Mouse (Mus musculus) left cerebral cortex, adult 9 months (tissue): Measurements from ENCODE around the gene Pdxp.
A peak's percentile ranks its signal among the peaks of the same experiment; 100 is the strongest.

Experiments used
- DNase-seq, 2 experiments: peaks; one replicate each; pipeline ENCODE4 v3.0.0; 2022; ENCODE audit warnings: low spot score in 2 of 2

Pdxp gene

DNA sequence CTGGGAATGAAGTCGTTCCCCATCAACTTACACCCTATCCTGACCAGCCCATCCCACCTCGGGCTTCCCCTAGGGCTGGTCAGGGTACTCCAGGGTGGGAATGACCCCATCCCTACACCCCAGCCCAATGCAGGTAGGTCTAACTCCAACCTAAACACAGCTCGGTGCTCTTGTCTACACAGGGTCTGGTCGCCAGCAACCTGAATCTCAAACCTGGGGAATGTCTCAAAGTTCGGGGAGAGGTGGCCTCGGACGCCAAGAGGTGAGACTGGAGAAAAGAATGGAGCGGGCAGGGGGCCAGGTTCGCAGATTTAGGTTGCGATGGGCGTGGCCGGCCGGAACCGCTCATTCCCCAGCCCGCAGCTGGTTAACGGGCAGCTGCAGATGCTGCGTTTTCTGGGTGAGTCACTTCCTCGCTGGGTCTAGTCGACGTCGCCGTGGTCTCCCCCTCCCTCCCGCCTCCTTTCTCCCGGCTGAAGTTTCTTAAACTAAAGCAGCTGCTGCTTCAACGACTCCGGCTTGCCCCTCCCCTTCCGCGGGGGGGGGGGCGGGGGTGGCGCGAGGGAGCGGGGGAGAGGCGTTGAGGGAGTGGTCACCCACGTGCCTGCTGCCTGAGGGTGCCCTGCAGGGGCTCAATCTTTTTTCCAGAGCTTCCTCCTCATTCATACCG, 14.2 kb downstream of the Pdxp start:
- DNase-seq = peak in 1 of 2 experiments; percentile 53

DNA sequence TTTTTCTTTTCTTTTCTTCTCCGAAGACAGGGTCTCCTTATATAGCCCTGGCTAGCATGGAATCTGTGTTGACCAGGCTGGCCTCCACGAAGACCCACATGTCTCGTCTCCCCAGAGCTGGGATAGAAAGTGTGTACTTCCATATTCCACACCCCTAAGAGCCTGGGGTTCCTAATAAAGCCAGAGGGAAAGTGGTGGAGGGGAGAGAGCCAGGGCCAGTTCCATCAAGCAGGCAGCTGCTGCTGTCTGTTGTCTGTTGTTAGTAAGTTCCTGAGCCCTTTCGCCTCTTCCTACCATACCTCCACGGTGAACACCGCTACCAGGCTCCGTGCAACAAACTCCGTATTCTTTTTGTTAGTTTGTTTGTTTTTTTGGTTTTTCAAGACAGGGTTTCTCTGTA, 14.8 kb downstream of the Pdxp start:
- no peak for DNase-seq

DNA sequence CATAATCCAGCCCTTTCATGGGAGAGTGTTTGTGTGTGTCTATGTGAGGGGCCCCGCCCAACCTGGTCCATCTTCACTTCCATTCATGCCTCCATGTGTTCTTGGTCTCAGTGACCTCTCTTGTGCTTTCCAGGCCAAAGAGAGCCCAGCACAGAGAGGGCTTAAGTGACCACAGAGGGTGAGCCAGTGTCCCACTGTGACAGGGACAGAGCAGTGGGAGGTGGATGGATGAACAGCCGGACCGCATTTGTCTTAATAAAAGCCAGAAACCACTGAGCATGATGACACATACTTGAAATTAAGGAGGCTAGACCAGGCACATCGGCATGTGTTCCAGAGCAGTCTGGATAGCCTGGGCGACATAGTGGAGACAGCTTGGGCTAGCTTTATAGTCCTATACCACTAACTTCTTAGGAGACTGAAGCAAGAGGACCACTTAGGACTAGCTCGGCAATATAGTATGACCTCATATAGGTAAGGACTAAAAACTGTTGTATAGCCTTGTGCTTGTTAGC, 16.5 kb downstream of the Pdxp start:
- DNase-seq = no peak

DNA sequence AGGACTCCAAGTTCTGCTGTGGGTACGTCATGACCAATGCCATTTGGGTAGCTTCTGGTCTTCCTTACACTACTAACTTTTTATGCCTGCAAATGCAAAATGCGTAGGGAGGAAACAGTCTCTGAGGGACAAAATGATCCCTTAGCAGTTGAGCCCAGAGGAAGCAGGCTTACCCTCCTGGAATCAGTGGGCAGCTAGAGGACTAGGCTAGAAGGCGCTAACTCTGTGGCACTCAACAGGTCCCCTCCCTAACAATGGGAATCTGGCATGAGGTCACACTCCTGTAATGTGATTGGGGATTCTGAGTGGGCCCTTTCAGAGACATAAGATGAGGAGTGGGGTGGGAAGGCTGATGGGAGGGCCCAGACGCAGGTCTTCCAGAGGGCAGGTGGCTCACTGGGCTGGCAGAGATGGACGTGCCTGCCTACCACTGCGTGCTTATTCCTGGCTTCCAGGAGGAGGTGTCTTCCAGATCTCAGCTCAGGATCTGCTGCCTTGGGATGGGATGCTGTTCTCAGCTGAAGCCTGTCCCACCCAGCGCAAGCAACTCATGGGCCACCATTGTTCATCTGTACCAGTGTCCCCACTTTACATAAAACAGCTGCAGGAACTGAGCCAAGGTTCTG, 17.2 kb downstream of the Pdxp start:
- no peak for DNase-seq

DNA sequence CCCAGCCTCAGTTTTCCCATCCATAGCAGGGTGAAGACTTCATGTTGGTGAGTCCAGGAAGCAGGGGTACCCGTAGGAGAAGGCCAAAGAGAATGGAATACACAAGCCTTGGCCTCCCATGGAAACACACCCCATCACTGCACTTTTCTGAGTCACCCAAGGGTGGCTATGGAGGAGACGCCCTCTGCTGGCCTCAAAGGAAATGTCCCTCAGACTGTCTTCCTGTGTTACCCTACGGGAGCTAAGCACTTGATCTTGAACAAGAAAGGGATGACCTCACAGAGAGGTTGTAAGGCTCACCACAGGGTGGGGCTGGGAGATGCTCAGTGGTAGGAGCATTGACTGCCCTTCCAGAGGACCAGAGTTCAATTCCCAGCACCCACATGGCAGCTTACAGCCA, 17.9 kb downstream of the Pdxp start:
- no peak for DNase-seq

DNA sequence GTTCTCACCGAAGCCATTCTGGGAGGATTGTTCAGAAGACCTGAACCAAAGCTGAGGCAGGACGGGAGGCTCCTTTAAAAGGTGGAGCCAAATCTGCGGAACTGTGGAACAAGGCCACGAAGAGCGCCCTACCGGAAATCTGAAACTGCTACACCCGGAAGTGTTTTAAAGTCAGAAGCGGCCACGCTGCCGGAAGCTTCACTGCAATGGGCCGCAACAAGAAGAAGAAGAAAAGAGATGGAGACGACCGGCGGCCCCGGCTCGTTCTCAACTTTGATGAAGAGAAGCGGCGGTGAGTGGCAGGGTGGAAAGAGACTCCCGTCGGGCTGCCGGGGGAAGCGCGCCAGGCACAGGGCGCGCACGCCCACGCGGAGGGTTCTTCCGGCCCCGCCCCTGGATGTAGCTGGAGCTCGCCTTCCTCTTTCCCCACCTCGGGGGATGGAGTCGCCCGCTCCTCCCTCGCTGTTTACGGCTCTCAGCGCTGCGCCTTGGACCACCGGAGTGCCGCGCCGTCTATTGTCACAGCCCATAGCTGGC, 21.1 kb downstream of the Pdxp start, which contains the start of gene Nol12:
Gene Nol12, plus strand, starts transcription at position 150 of the 537 bp plus-strand sequence.
- peak in 1 of 2 experiments; percentile 92 for DNase-seq

DNA sequence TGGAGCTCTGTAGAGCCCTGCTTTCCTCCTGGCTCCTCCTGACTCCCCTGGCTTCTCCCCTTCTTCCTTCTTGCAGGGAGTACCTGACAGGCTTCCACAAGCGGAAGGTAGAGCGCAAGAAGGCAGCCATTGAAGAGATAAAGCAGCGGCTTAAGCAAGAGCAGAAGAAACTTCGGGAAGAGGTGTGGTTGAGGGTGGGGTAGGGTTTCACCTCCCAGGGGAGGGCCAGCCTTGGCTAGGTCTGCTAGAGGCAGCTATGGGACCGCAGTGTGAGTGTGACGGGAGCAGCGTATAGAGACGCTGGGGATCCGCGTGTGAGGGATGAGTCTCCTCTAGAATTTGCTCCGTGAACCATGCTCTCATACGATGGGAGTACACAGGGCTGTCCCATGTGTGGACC, 22.7 kb downstream of the Pdxp start:
- no peak for DNase-seq

DNA sequence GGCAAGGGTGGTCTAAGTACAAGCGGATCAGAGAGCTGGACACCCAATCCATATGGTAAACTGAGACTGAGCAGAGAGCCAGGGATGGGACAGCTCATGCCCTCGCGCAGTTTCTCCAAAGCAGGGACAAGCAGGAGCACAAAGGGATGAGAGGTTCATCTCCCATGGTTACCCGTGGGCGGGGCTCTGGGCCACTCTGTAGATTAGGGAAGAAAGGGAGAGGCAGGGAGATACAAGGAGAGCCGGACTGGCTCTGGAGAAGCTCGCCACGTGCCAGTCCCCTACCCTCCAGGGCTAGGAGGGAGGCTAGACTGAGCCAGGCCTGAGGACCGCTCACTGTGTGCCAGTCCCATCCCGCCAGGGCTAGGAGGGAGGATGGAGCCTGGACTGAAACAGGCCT, 23.6 kb downstream of the Pdxp start:
- DNase-seq = no peak

DNA sequence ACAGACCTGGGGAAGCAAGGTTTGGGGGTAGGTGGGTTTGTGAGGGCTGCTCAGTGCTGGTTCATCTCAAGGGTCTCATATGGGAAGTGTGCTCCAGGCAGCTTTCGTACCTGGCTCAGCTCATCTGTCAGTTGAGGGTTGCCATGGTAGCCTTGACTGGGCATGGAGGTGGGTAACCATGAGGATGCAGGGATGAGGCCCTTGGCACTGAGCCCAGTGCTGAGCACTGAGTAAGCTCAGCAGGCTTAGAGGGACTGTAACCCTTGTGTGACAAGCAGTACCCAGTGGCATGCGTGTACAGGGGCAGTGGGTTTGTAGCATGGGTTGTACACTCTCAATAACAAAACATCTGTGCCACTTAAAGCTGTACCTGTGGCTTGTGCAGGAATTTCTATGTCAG, 24.2 kb downstream of the Pdxp start:
- no peak for DNase-seq

DNA sequence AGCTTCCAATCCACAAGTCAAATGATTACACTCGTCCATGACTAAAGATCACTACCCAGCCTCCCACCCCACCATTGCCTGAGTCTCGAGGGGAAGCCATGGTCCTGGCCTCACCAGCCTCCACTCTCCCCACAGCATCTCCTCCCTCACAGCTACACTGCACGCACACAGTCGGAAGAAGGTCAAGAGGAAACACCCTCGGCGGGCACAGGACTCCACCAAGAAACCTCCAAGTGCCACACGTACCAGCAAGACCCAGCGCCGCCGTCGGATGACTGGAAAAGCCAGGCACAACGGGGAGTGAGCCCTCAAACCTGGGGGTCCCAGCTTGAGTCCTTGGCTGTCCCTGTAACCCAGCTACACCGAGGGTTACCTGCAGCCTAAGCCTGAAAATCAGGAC, 26.6 kb downstream of the Pdxp start:
- DNase-seq = no peak

DNA sequence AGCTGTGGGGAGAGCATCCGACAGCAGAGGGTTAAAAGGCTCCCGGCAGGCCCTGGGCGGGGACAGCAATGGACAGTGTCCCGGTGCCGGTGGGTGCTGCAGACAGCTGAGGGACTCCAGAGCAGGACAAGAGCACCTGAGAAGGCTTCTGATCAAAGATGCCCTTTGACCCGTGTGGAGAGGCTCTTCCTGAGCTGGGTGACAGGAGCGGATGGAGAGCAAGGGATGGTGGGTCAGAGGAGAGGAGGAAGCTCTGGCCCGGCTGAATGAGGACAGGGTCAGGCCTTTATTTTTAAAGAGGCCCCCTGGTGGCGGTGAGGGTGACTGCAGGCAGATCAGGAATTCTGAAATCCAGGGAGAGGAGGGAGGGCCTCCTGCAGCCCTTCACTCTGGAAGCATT, 28.9 kb downstream of the Pdxp start:
- peak in 1 of 2 experiments; percentile 83 for DNase-seq

DNA sequence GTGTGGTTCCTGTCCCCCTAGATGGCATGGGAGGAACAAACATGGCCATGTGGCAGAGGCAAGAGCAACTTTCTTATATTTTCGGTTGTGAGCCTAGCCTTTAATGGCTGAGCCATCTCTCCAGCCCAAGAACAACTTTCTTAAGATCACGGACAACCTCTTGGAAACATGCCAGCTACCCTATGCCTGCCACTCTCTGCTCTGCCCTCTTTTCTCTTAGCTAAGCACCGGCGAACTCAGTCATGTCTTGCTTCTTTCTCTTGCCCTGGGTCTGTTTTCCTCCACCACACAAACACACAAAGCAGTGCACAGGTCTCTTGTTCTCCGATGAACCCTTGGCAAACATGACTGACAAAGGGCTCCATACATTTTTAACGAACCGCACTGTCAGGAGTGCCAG, 32.5 kb downstream of the Pdxp start:
- DNase-seq = no peak

DNA sequence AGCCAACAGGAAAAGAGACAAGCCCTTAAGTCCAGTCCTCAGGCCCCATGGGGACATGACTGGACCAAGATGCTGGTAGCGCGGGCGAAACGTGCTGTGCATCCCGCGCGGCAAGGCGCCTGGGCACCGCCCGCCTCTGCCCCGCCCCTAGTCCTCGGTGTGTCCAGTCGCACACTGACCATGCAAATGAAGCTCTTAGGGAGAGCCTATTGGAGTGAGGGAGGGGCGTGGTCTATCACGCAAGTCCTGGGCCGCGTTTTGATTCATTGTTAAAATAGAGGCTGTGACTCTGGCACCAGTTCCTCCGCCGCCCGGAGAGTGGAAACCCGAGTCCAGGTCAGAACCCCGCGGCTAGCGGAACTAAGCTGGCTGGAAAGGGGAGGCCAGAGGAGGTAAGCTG, 33.9 kb downstream of the Pdxp start, which contains the start of gene Triobp:
Gene Triobp, plus strand, starts transcription at position 68 of the 400 bp plus-strand sequence.
- DNase-seq = peak in 1 of 2 experiments; percentile 80

DNA sequence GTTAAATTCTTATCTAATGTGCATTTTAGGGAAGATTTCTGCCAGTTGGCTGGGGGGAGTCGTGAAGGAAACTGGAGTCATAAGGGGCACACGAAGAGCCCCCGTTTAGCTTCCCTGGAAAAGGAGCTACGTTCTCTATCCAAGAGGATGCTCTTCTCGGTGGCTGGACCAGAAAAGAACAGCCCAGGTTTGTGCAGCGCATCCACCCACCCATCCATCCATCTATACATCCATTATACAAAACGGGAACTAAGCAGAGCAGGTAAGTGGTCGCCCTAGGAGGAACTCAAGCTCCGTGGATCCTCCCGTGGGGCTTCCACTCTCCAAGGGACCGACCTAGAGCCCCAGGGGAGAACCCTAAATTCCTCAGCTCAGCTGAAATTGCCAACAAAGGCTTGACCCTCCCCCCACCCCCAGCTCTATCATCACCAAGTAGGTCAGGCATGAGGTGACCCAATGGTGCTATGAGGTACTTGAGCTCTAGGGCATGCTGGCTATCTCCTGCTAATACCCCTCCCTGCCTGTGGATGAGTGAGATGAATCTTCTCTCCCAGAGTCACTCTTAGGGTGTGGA, 34.5 kb downstream of the Pdxp start:
- DNase-seq = no peak

DNA sequence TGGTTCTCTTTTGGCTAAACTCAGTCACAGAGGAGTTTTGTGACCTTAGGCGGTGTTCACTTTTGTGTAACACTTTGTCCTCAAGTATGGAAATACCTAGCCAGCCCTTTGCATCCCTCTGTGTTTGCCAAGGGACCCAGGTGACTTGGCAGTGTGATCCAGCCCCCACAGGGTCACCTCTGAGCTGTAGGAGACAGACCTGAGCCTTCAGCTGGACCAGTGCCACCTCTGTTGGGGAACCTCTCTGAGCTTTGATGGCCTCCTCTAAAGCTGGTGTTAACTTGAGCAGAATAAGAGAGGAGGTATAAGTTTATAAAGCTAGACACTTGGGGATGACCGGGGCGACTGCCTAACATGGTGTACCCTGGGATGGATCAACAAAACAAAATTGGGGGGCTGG, 35.2 kb downstream of the Pdxp start:
- no peak for DNase-seq

DNA sequence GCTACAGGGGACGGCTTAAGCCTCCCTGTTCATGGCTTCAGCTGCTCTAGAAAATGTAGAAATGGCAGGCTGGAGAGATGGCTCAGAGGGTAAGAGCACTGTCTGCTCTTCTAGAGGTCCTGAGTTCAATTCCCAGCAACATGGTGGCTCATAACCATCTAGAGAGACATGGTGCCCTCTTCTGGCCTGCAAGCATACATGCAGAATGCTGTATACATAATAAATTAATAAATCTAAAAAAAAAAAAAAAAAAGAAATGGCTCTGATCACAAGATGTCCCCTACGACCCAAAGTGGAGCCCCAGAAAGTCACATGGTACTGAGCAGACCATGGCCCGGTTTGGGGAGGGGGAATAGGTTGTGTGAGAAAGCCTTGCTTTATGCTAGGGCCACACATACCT, 41.9 kb downstream of the Pdxp start:
- DNase-seq = no peak

DNA sequence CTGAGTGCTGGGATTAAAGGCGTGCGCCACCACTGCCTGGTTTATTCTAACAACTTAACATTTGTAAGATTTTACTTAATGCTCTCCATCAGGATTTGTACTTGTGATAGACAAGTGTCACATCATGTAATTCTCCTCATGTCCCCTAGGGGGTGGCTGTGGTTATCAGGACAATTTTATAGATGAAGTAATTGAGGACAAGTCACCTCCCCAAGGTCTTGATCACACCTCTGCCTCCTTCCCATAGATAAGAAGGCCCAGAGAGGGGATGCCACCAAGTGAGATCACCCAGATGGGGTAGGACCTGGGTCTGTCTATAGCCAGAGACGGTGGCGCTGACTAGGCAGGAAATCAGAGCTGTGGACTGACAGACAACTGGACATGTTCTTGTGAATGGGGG, 42.6 kb downstream of the Pdxp start:
- no peak for DNase-seq

DNA sequence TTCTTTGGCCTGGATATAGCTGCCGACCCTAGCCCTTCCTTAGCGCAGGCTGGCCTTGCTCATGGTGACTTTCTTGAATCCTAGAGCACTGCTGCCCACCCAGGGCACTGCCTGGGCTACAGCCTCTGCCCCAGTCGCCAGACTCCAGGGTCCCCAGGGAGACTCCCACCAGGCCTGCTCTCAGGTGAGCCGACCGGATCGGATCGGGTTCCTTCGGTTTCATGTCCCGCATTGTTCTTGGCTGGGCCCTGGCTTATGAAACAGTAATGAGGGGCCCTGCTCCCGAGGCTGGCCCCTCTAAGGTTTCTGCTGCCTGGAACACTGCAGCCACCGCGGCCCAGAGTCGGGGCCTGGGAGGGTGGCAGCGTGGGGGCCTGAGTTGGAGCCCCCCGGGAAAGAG, 43.3 kb downstream of the Pdxp start:
- DNase-seq = no peak

DNA sequence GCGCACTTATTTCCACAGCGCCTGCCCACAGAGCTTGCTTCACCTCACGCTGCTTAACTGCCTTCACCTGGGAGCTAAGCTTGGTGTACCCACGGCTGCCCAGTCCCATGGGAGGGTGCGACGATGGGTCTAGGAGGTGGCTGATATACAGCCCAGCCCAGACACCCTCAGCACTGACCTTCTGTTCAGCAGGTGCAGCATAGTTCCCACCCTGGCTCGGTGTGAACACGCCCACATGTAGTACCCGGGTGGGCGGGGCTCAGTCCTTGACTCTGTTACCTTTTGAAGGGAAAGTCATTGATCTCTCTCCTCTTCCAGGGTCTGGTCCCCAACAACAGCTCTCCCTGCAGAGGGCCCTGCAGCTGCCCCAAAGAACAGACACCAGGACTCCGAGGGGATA, 45.8 kb downstream of the Pdxp start:
- no peak for DNase-seq

DNA sequence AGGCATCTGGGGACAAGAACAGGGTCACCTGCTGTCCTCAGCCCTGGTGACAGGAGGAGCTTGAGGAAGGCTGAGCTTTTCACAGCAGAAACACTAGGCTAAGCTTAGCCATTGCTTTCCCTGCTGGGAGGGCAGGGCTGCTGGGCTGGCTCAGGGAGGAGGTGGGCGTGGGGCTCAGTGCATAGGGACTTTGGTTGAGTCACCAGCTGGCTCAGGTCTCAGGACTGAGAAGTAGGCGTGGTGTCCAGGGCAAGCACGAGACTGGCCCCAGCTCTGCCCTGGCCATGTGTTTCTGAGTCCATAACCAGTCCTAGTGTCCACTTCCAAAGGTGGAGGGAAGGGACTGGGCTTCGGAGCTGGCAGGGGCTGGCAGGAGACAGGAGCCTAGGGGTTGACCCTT, 46.4 kb downstream of the Pdxp start:
- DNase-seq = no peak

DNA sequence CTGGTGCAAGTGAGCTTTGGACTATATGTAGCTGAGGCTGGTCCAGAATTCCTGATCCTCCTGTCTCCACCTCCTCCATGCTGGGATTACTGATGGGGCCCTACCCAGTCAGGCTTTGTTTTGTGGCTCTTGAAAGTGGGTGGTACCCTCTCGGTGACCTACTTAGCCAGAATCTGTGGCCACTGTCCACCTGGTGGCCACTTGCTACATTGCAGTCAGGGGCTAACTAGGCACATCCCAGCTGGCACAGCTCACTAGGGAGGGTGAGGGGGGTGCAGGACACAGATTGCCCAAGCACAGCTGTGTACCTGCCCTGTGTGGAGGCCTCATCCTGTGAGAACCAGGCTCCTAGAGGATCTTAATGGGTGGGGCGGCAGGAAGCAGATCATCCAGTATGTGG, 49.2 kb downstream of the Pdxp start:
- DNase-seq = peak in 1 of 2 experiments; percentile 37
